Mouse (Mus musculus) myocyte (in vitro differentiated cells): ENCODE results near the gene Trmt2a.

ENCODE experiments used
- CEBPB ChIP-seq: IDR thresholded peaks from 2 replicates; pipeline ENCODE4 v1.6.1; 2011; ENCODE audit warnings: mild to moderate bottlenecking, moderate library complexity; ENCODE audit not compliant: poor library complexity, insufficient read depth, severe bottlenecking
- E2F4 ChIP-seq: IDR thresholded peaks from one replicate; pipeline ENCODE4 v1.6.1; 2011; ENCODE audit warnings: mild to moderate bottlenecking, control low read depth, moderate library complexity; ENCODE audit not compliant: insufficient read depth
- MAX ChIP-seq: IDR thresholded peaks from one replicate; pipeline ENCODE4 v1.6.1; 2011; ENCODE audit warnings: low read depth, mild to moderate bottlenecking, control low read depth
- MYOD1 ChIP-seq, 3 experiments: IDR thresholded peaks; one replicate each; pipeline ENCODE4 v1.6.1; 2011; ENCODE audit warnings: control low read depth in 2 of 3, low read depth in 2 of 3, mild to moderate bottlenecking in 2 of 3, moderate library complexity in 1 of 3; ENCODE audit not compliant: insufficient read length in 2 of 3, control insufficient read depth in 1 of 3
- MYOG ChIP-seq, 3 experiments: IDR thresholded peaks; one replicate each; pipeline ENCODE4 v1.6.1; 2011; ENCODE audit warnings: control low read depth in 2 of 3, low read depth in 2 of 3, mild to moderate bottlenecking in 2 of 3; ENCODE audit not compliant: insufficient read length in 2 of 3, control insufficient read depth in 1 of 3, insufficient read depth in 1 of 3
- POLR2A ChIP-seq: IDR thresholded peaks from one replicate; pipeline ENCODE4 v1.6.1; 2011; ENCODE audit warnings: low read depth, mild to moderate bottlenecking, control low read depth, moderate library complexity; ENCODE audit not compliant: insufficient read length
- POLR2AphosphoS2 ChIP-seq: IDR thresholded peaks from one replicate; pipeline ENCODE4 v1.6.1; 2011; ENCODE audit warnings: low read depth, control low read depth; ENCODE audit not compliant: insufficient read length
- REST ChIP-seq: IDR thresholded peaks from one replicate; pipeline ENCODE4 v1.6.1; 2011; ENCODE audit warnings: mild to moderate bottlenecking, control low read depth, moderate library complexity; ENCODE audit not compliant: insufficient read depth, insufficient read length
- SRF ChIP-seq: IDR thresholded peaks from one replicate; pipeline ENCODE4 v1.6.1; 2011; ENCODE audit warnings: low read depth; ENCODE audit not compliant: control insufficient read depth, insufficient read length
- TCF12 ChIP-seq: IDR thresholded peaks from one replicate; pipeline ENCODE4 v1.6.1; 2011; ENCODE audit warnings: mild to moderate bottlenecking, control low read depth; ENCODE audit not compliant: poor library complexity, insufficient read depth, severe bottlenecking
- TCF3 ChIP-seq: IDR thresholded peaks from one replicate; pipeline ENCODE4 v1.6.1; 2011; ENCODE audit warnings: low read depth, control low read depth; ENCODE audit not compliant: insufficient read length
- USF1 ChIP-seq: IDR thresholded peaks from one replicate; pipeline ENCODE4 v1.6.1; 2011; ENCODE audit warnings: low read depth, mild to moderate bottlenecking, control low read depth, moderate library complexity

- no peak for TF ChIP-seq POLR2A
- TF ChIP-seq MYOD1 (IDR thresholded peaks at IDR 0.05; ENCODE audit: control insufficient read depth in 1 of 3, insufficient read length in 2 of 3, low read depth in 2 of 3): no peak
- TF ChIP-seq USF1: no peak
- no peak for TF ChIP-seq CEBPB
- TF ChIP-seq SRF: no peak
- TF ChIP-seq POLR2AphosphoS2: no peak
- TF ChIP-seq MYOG (IDR thresholded peaks at IDR 0.05; ENCODE audit: control insufficient read depth in 1 of 3, insufficient read depth in 1 of 3, insufficient read length in 2 of 3, low read depth in 2 of 3): no peak
- TF ChIP-seq MAX: no peak
- no peak for TF ChIP-seq TCF12
- no peak for TF ChIP-seq REST
- TF ChIP-seq E2F4: no peak
- TF ChIP-seq TCF3: no peak
These were observed 21.3 kb upstream of the Trmt2a start for GRCm38 (mm10) chr16:18227187-18227586.
